Mouse (Mus musculus): ENCODE results near the gene Olfr1104. TPM values are rescaled to one million over a fixed set of nuclear protein-coding genes. Genes with fewer than 3 reads are reported as not detected.

Olfr1104 gene
- not detected for polyA plus RNA-seq (2014; fragmentation: Illumina TruSeq; extraction: RNeasy Lipid Tissue Mini Kit (QIAGEN cat#74804); ENCODE audit: low read depth, low replicate concordance)

DNA sequence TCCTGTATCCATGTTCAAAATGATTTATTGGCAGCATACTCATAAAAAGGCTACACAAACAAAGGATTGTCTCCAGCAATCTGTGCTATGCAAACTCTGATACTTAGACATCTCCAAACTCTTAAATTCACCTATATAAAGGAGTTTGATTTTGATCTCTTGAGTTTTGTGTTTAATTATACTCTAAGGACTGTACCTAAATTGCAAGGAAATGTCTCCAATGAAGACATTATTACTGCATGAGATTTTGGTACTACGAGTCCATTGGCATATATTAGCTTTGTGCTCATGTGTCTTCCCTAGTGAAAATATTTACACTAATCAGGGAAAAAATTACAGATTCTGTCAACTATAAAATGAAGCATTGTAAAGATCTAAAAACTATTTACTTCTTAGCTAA lies at the start of gene Olfr1104:
TSS of gene Olfr1104 (minus strand) at position 101 of the 400 bp plus-strand sequence.

DNA sequence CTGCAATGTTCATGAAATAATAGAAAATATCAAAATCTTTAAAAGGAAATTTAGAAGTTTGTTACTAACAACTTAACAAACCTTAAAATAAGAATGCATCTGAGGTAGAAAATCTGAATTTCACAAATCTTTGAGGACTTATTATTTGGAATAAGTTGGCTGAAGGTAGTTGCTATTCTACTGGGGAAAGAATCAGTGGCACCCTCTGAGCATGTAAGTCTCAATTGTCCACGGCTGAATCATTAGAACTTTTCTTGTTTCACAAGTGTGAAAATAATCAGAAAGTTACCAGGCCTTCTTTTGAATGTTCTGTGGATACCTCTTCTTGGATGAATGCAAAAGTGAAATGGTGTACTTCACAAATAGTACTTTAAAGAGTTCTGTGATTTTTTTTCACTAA lies 48.8 kb upstream of the Olfr1104 start, which contains the start of gene Olfr1107:
TSS of gene Olfr1107 (minus strand) at position 101 of the 400 bp plus-strand sequence.

GRCm38 (mm10) chr2:87052173-87052572 lies 25.3 kb upstream of the Olfr1104 start, which contains the start of gene Olfr1106:
Gene Olfr1106, minus strand, starts transcription at chr2:87052273.

GRCm38 (mm10) chr2:87036431-87036830 lies 9.6 kb upstream of the Olfr1104 start, which contains the start of gene Olfr1105:
Gene Olfr1105, minus strand, starts transcription at chr2:87036531.

GRCm38 (mm10) chr2:86998098-86998497 lies 28.8 kb downstream of the Olfr1104 start, which contains the start of gene Olfr1102:
Gene Olfr1102, plus strand, starts transcription at chr2:86998398.

GRCm38 (mm10) chr2:86991121-86991520 lies 35.8 kb downstream of the Olfr1104 start, which contains the start of gene Olfr1101:
Gene Olfr1101, minus strand, starts transcription at chr2:86991221.

DNA sequence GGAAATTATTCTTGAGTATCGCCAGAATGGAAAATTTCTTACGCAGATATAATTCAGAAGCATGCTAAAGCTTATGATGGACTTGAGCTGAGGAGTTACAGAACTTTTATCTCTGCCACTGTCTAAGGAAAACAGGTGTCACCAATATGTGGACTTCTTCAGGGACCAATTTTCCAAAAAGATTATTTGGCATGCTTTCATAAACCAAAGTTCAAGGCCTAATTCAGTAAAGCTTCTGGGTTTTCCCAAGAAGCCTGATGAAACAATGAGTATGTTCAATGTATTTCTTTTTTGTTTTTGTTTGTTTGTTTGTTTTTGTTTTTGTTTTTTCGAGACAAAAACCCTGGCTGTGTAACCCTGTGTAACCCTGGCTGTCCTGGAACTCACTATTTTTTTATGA lies 47.0 kb downstream of the Olfr1104 start, which contains the start of gene Olfr1100:
TSS of gene Olfr1100 (minus strand) at position 101 of the 400 bp plus-strand sequence.

Other genes with a start within 250 kb of the Olfr1104 start
- gene Olfr1093, start 244.6 kb downstream of the Olfr1104 start, polyA plus RNA-seq (2014; fragmentation: Illumina TruSeq; extraction: RNeasy Lipid Tissue Mini Kit (QIAGEN cat#74804); ENCODE audit: low read depth, low replicate concordance) = not detected
- not detected for gene Olfr141, start 217.1 kb downstream of the Olfr1104 start, polyA plus RNA-seq (2014; fragmentation: Illumina TruSeq; extraction: RNeasy Lipid Tissue Mini Kit (QIAGEN cat#74804); ENCODE audit: low read depth, low replicate concordance)
- not detected for gene Olfr1094, start 202.4 kb downstream of the Olfr1104 start, polyA plus RNA-seq (2014; fragmentation: Illumina TruSeq; extraction: RNeasy Lipid Tissue Mini Kit (QIAGEN cat#74804); ENCODE audit: low read depth, low replicate concordance)
- not detected for gene Olfr1095, start 175.4 kb downstream of the Olfr1104 start, polyA plus RNA-seq (2014; fragmentation: Illumina TruSeq; extraction: RNeasy Lipid Tissue Mini Kit (QIAGEN cat#74804); ENCODE audit: low read depth, low replicate concordance)
- gene Gm13723, start 152.3 kb downstream of the Olfr1104 start, polyA plus RNA-seq (2014; fragmentation: Illumina TruSeq; extraction: RNeasy Lipid Tissue Mini Kit (QIAGEN cat#74804); ENCODE audit: low read depth, low replicate concordance) = not detected
- not detected for gene Olfr1097, start 134.9 kb downstream of the Olfr1104 start, polyA plus RNA-seq (2014; fragmentation: Illumina TruSeq; extraction: RNeasy Lipid Tissue Mini Kit (QIAGEN cat#74804); ENCODE audit: low read depth, low replicate concordance)
- not detected for gene Olfr1098, start 102.5 kb downstream of the Olfr1104 start, polyA plus RNA-seq (2014; fragmentation: Illumina TruSeq; extraction: RNeasy Lipid Tissue Mini Kit (QIAGEN cat#74804); ENCODE audit: low read depth, low replicate concordance)
- gene Olfr1099, start 66.4 kb downstream of the Olfr1104 start, polyA plus RNA-seq (2014; fragmentation: Illumina TruSeq; extraction: RNeasy Lipid Tissue Mini Kit (QIAGEN cat#74804); ENCODE audit: low read depth, low replicate concordance) = not detected
- not detected for gene Olfr1100, start 47.1 kb downstream of the Olfr1104 start, polyA plus RNA-seq (2014; fragmentation: Illumina TruSeq; extraction: RNeasy Lipid Tissue Mini Kit (QIAGEN cat#74804); ENCODE audit: low read depth, low replicate concordance)
- gene Olfr1101, start 35.9 kb downstream of the Olfr1104 start, polyA plus RNA-seq (2014; fragmentation: Illumina TruSeq; extraction: RNeasy Lipid Tissue Mini Kit (QIAGEN cat#74804); ENCODE audit: low read depth, low replicate concordance) = not detected
- not detected for gene Olfr1102, start 28.7 kb downstream of the Olfr1104 start, polyA plus RNA-seq (2014; fragmentation: Illumina TruSeq; extraction: RNeasy Lipid Tissue Mini Kit (QIAGEN cat#74804); ENCODE audit: low read depth, low replicate concordance)
- gene Olfr1105, start 9.5 kb upstream of the Olfr1104 start, polyA plus RNA-seq (2014; fragmentation: Illumina TruSeq; extraction: RNeasy Lipid Tissue Mini Kit (QIAGEN cat#74804); ENCODE audit: low read depth, low replicate concordance) = not detected
- not detected for gene Olfr1106, start 25.2 kb upstream of the Olfr1104 start, polyA plus RNA-seq (2014; fragmentation: Illumina TruSeq; extraction: RNeasy Lipid Tissue Mini Kit (QIAGEN cat#74804); ENCODE audit: low read depth, low replicate concordance)
- not detected for gene Olfr1107, start 48.7 kb upstream of the Olfr1104 start, polyA plus RNA-seq (2014; fragmentation: Illumina TruSeq; extraction: RNeasy Lipid Tissue Mini Kit (QIAGEN cat#74804); ENCODE audit: low read depth, low replicate concordance)
- gene Olfr1109, start 68.9 kb upstream of the Olfr1104 start, polyA plus RNA-seq (2014; fragmentation: Illumina TruSeq; extraction: RNeasy Lipid Tissue Mini Kit (QIAGEN cat#74804); ENCODE audit: low read depth, low replicate concordance) = not detected
- not detected for gene Olfr259, start 87.5 kb upstream of the Olfr1104 start, polyA plus RNA-seq (2014; fragmentation: Illumina TruSeq; extraction: RNeasy Lipid Tissue Mini Kit (QIAGEN cat#74804); ENCODE audit: low read depth, low replicate concordance)
- gene Olfr1110, start 113.2 kb upstream of the Olfr1104 start, polyA plus RNA-seq (2014; fragmentation: Illumina TruSeq; extraction: RNeasy Lipid Tissue Mini Kit (QIAGEN cat#74804); ENCODE audit: low read depth, low replicate concordance) = not detected
- not detected for gene Olfr1111, start 125.5 kb upstream of the Olfr1104 start, polyA plus RNA-seq (2014; fragmentation: Illumina TruSeq; extraction: RNeasy Lipid Tissue Mini Kit (QIAGEN cat#74804); ENCODE audit: low read depth, low replicate concordance)
- not detected for gene Olfr1112, start 160.7 kb upstream of the Olfr1104 start, polyA plus RNA-seq (2014; fragmentation: Illumina TruSeq; extraction: RNeasy Lipid Tissue Mini Kit (QIAGEN cat#74804); ENCODE audit: low read depth, low replicate concordance)
- gene Olfr1113, start 181.9 kb upstream of the Olfr1104 start, polyA plus RNA-seq (2014; fragmentation: Illumina TruSeq; extraction: RNeasy Lipid Tissue Mini Kit (QIAGEN cat#74804); ENCODE audit: low read depth, low replicate concordance) = not detected
- gene Olfr1115, start 220.9 kb upstream of the Olfr1104 start, polyA plus RNA-seq (2014; fragmentation: Illumina TruSeq; extraction: RNeasy Lipid Tissue Mini Kit (QIAGEN cat#74804); ENCODE audit: low read depth, low replicate concordance) = not detected
- not detected for gene Olfr1116, start 240.5 kb upstream of the Olfr1104 start, polyA plus RNA-seq (2014; fragmentation: Illumina TruSeq; extraction: RNeasy Lipid Tissue Mini Kit (QIAGEN cat#74804); ENCODE audit: low read depth, low replicate concordance)